Mouse (Mus musculus): ENCODE data around the gene Lancl3. TPM values are rescaled to one million over a fixed set of nuclear protein-coding genes. Genes with fewer than 3 reads are reported as not detected.
"Not testable (repeated sequence)": the region's sequence is repeated elsewhere in the genome, so short reads cannot be mapped to it uniquely, and the experiment has no call there.

Gene Lancl3
- polyA plus RNA-seq, 1 experiment: 5.0 TPM

- H3K27me3 ChIP-seq (ENCODE audit: control insufficient read depth, insufficient read depth, low read length): no peaks in the 10 kb centered on the region
- WGBS: 82% methylated on average over 5 of the region's 5 CpGs
- H3K27ac ChIP-seq (ENCODE audit: insufficient read depth, low read length): no peak overlapping the region
- DNase-seq: no peak
- TF ChIP-seq CTCF (IDR thresholded peaks at IDR 0.05; ENCODE audit: borderline replicate concordance, insufficient read depth, low read depth, low read length) (no peak), POLR2A (IDR thresholded peaks at IDR 0.05; ENCODE audit: borderline replicate concordance, insufficient read depth, low read length) (no peak)
- no peak overlapping the region for H3K4me3 ChIP-seq (replicated peaks; ENCODE audit: insufficient read depth, low read depth, low read length)
- H3K4me1 ChIP-seq (ENCODE audit: control insufficient read depth, insufficient read depth, low read length): no peaks in the 10 kb centered on the region
Measured at GRCm38 (mm10) chrX:9298413-9298864, 98.7 kb downstream of the Lancl3 start.

- WGBS: 93% methylated on average over 5 of the region's 5 CpGs
- Histone ChIP-seq H3K4me1 (ENCODE audit: control insufficient read depth, insufficient read depth, low read length) (no peaks in the 10 kb centered on the region), H3K27ac (ENCODE audit: insufficient read depth, low read length) (no peak overlapping the region), H3K27me3 (ENCODE audit: control insufficient read depth, insufficient read depth, low read length) (no peaks in the 10 kb centered on the region), H3K4me3 (replicated peaks; ENCODE audit: insufficient read depth, low read depth, low read length) (no peak overlapping the region)
- DNase-seq: no peak
- TF ChIP-seq POLR2A (IDR thresholded peaks at IDR 0.05; ENCODE audit: borderline replicate concordance, insufficient read depth, low read length) (no peak), CTCF (IDR thresholded peaks at IDR 0.05; ENCODE audit: borderline replicate concordance, insufficient read depth, low read depth, low read length) (no peak)
Measured at GRCm38 (mm10) chrX:9302791-9303190, 103.1 kb downstream of the Lancl3 start.

GRCm38 (mm10) chrX:9303455-9303854, 103.8 kb downstream of the Lancl3 start:
- no peak for DNase-seq
- no peak overlapping the region for H3K27ac ChIP-seq (ENCODE audit: insufficient read depth, low read length)
- WGBS: 69% methylated on average over 1 of the region's 1 CpGs
- no peaks in the 10 kb centered on the region for H3K27me3 ChIP-seq (ENCODE audit: control insufficient read depth, insufficient read depth, low read length)
- no peak for TF ChIP-seq POLR2A (IDR thresholded peaks at IDR 0.05; ENCODE audit: borderline replicate concordance, insufficient read depth, low read length)
- no peak for TF ChIP-seq CTCF (IDR thresholded peaks at IDR 0.05; ENCODE audit: borderline replicate concordance, insufficient read depth, low read depth, low read length)
- no peaks in the 10 kb centered on the region for H3K4me1 ChIP-seq (ENCODE audit: control insufficient read depth, insufficient read depth, low read length)
- H3K4me3 ChIP-seq (replicated peaks; ENCODE audit: insufficient read depth, low read depth, low read length): no peak overlapping the region

- H3K27me3 ChIP-seq (ENCODE audit: control insufficient read depth, insufficient read depth, low read length); H3K27ac ChIP-seq (ENCODE audit: insufficient read depth, low read length); H3K4me1 ChIP-seq (ENCODE audit: control insufficient read depth, insufficient read depth, low read length); H3K4me3 ChIP-seq (replicated peaks; ENCODE audit: insufficient read depth, low read depth, low read length); DNase-seq: not testable (repeated sequence)
Measured at GRCm38 (mm10) chrX:9316457-9316856, 116.8 kb downstream of the Lancl3 start.

Other genes with a start within 250 kb of the Lancl3 start
- not detected in 2 replicates for gene Fthl17b, start 236.9 kb upstream of the Lancl3 start, polyA plus RNA-seq (2012; rRNA removed)
- gene Fthl17c, start 223.3 kb upstream of the Lancl3 start, polyA plus RNA-seq (2012; rRNA removed): not detected in 2 replicates
- gene Fthl17d, start 213.1 kb upstream of the Lancl3 start, polyA plus RNA-seq (2012; rRNA removed): not detected in 2 replicates
- not detected in 2 replicates for gene Fthl17e, start 166.4 kb upstream of the Lancl3 start, polyA plus RNA-seq (2012; rRNA removed)
- not detected in 2 replicates for gene Fthl17f, start 136.9 kb upstream of the Lancl3 start, polyA plus RNA-seq (2012; rRNA removed)
- not detected in 2 replicates for gene 4930402K13Rik, start 95.3 kb upstream of the Lancl3 start, polyA plus RNA-seq (2012; rRNA removed)
- not detected in 2 replicates for gene Gm14862, start 57.0 kb downstream of the Lancl3 start, polyA plus RNA-seq (2012; rRNA removed)
- gene Xk, start 72.9 kb downstream of the Lancl3 start, polyA plus RNA-seq (2012; rRNA removed): 20.1 and 22.7 TPM in 2 replicates
- gene H2al1m, start 83.9 kb downstream of the Lancl3 start, polyA plus RNA-seq (2012; rRNA removed): 1.0 and 1.4 TPM in 2 replicates
- not detected in 2 replicates for gene H2al1k, start 150.7 kb downstream of the Lancl3 start, polyA plus RNA-seq (2012; rRNA removed)

Measured in cerebellum, adult 2 months (tissue).